Mouse (Mus musculus): ENCODE results near the gene Epdr1.

DNA sequence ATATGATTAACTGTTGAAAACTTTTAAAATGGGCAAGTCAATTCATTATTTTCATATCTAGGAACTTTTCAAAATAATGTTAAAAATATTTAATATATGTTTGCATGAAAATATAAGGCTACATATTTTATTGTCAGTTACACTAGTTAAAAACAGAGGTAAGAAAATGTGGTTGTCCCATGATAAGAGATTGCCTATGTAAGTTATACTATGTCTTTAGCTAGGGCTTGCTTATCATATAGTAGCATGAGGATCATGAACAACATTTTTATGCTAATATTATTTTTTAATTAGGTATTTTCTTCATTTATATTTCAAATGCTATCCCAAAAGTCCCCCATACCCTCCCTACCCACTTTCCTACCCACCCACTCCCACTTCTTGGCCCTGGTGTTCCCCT is 14.8 kb downstream of the Epdr1 start:
- TF ChIP-seq CTCF (IDR thresholded peaks at IDR 0.05; ENCODE audit: extremely low read depth, insufficient read depth, low read length) (no peak), POLR2A (IDR thresholded peaks at IDR 0.05; ENCODE audit: extremely low read depth, insufficient read depth, low read length) (no peak)

Data from cortical plate, adult 2 months (tissue).